Mouse (Mus musculus) midbrain, embryonic 14.5 days (tissue): Measurements from ENCODE around the gene Cd27. TPM values are rescaled to one million over a fixed set of nuclear protein-coding genes. Genes with fewer than 3 reads are reported as not detected.
A peak's percentile ranks its signal among the peaks of the same experiment; 100 is the strongest.
"Not testable (repeated sequence)": the region's sequence is repeated elsewhere in the genome, so short reads cannot be mapped to it uniquely, and the experiment has no call there.

Experiments
- ATAC-seq: fragments of 200-750 bp; cut with Nextera tagmentation; 2 replicates; pipeline ENCODE4 v1.8.0; 2017; ENCODE audit warnings: moderate number of reproducible peaks, moderate library complexity; ENCODE audit not compliant: low FRiP score, low TSS enrichment
- DNase-seq: peaks from one replicate; pipeline ENCODE4 v3.0.0-alpha.2; 2015
- H3K27ac ChIP-seq: fragments of 300-500 bp; sonication (generic); replicated peaks from 2 replicates; pipeline ENCODE4 v1.5.1; 2014; ENCODE audit warnings: mild to moderate bottlenecking, low read depth, low read length, moderate library complexity
- H3K27me3 ChIP-seq: fragments of 300-500 bp; sonication (generic); 2 replicates; pipeline ENCODE4 v1.6.1; 2014; ENCODE audit warnings: low read length, control low read depth, mixed read lengths; ENCODE audit not compliant: control insufficient read depth, insufficient read depth
- H3K36me3 ChIP-seq: fragments of 300-500 bp; sonication (generic); 2 replicates; pipeline ENCODE4 v1.6.1; 2014; ENCODE audit warnings: low read length, control low read depth; ENCODE audit not compliant: control insufficient read depth, insufficient read depth
- H3K4me1 ChIP-seq: fragments of 300-500 bp; sonication (generic); 2 replicates; pipeline ENCODE4 v1.6.1; 2014; ENCODE audit warnings: mild to moderate bottlenecking, antibody characterized with exemption, low read length, control low read depth; ENCODE audit not compliant: control insufficient read depth, insufficient read depth
- H3K4me2 ChIP-seq: fragments of 300-500 bp; sonication (generic); 2 replicates; pipeline ENCODE4 v1.6.1; 2014; ENCODE audit warnings: mild to moderate bottlenecking, low read length, moderate library complexity
- H3K4me3 ChIP-seq: fragments of 300-500 bp; sonication (generic); replicated peaks from 2 replicates; pipeline ENCODE4 v1.5.1; 2014; ENCODE audit warnings: low read depth, low read length
- H3K9ac ChIP-seq: fragments of 300-500 bp; sonication (generic); replicated peaks from 2 replicates; pipeline ENCODE4 v1.6.1; 2014; ENCODE audit warnings: mild to moderate bottlenecking, low read length, moderate library complexity
- H3K9me3 ChIP-seq: fragments of 300-500 bp; sonication (generic); 2 replicates; pipeline ENCODE4 v1.6.1; 2016; ENCODE audit warnings: low read length, control low read depth, mixed read lengths; ENCODE audit not compliant: control insufficient read depth
- WGBS: fragments of 180-500 bp; shearing (Covaris S2); extraction: QIAGEN DNeasy Blood & Tissue Kit; methylation state at CpG from one replicate; pipeline ENCODE4 v1.1.7; 2014; 5-methylcytosine and 5-hydroxymethylcytosine counted together
- polyA plus RNA-seq: library from polyadenylated mRNA; unstranded; fragments of >200 nt; fragmentation: Nextera tagmentation; extraction: Ambion mirVana; gene quantifications from 2 replicates; pipeline ENCODE4 v1.2.1, GENCODE M21; 2014

Cd27 gene
- polyA plus RNA-seq: 1.1 and 1.9 TPM in 2 replicates

DNA sequence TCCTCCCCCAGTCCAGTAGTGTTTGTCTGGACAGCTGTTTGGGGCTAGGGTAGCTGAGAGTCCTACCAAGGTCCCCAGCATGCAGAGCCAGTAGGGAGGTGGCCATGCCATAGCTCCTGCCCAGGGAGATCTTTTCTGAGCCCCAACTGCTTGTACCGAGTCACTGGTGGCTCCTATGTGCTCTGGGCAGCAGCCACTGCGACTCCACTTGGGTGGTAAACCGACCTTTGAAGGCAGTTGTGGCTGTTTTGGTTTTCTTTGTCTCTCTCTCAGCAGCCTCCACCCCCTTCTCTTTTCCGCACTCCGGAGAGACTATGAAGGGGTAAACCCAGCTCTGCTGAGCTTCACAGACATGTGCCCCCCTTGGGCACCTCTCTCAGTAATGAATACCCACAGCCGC lies at the start of gene Cd27:
Cd27 (minus strand) TSS at position 229 of the 400 bp plus-strand sequence.
- Histone ChIP-seq H3K4me2 (no peak within 1 kb of the TSS), H3K9ac (no peak within 1 kb of the TSS), H3K27me3 (no peaks in the 10 kb centered on the region), H3K4me3 (no peak within 1 kb of the TSS), H3K9me3 (no peaks in the 10 kb centered on the region), H3K27ac (no peak within 1 kb of the TSS), H3K36me3 (no peaks in the 10 kb centered on the region), H3K4me1 (peaks cover 2% of the 10 kb centered on the region; the same call in 1 of the 2 replicates)
- 27% methylated on average over 6 of the region's 6 CpGs for WGBS
- DNase-seq: no peak
- ATAC-seq: no peak

DNA sequence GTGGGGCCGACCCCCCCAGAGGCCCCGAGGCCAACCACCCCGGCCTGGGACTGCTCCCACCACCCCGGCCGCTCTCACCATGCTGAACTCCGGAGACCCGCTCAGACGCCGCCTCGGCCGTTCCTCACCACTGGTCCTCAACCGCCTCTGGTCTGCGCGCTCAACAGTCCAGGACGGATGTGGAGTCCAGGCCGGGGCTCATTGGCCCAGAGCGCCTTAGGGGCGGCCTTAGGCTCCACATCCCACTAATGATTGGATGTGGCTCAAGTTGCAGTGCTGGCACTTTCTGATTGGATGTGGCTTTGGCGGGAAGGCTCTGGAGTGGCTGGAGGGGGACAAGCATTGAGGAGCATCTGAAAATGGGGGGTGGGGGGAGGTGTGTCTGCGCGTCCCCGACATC lies 49.1 kb upstream of the Cd27 start, which contains the start of gene Tuba3a:
Tuba3a (minus strand) TSS at position 153 of the 400 bp plus-strand sequence.
- no peak for ATAC-seq
- no peak for DNase-seq
- no peak within 1 kb of the TSS for H3K27ac ChIP-seq
- no peak within 1 kb of the TSS for H3K4me2 ChIP-seq
- no peak within 1 kb of the TSS for H3K9ac ChIP-seq
- no peaks in the 10 kb centered on the region for H3K9me3 ChIP-seq
- H3K27me3 ChIP-seq: no peaks in the 10 kb centered on the region
- no peaks in the 10 kb centered on the region for H3K4me1 ChIP-seq
- no peaks in the 10 kb centered on the region for H3K36me3 ChIP-seq
- no peak within 1 kb of the TSS for H3K4me3 ChIP-seq
- WGBS: 94% methylated on average over 22 of the region's 22 CpGs

- H3K9ac ChIP-seq: no peak overlapping the region
- no peaks in the 10 kb centered on the region for H3K36me3 ChIP-seq
- H3K27me3 ChIP-seq: no peaks in the 10 kb centered on the region
- H3K9me3 ChIP-seq: no peaks in the 10 kb centered on the region
- H3K4me3 ChIP-seq: no peak overlapping the region
- no peak overlapping the region for H3K27ac ChIP-seq
- H3K4me1 ChIP-seq: no peaks in the 10 kb centered on the region
- no peak overlapping the region for H3K4me2 ChIP-seq
- 94% methylated on average over 7 of the region's 7 CpGs for WGBS
- DNase-seq: no peak
- no peak for ATAC-seq
These were observed 47.9 kb upstream of the Cd27 start for GRCm38 (mm10) chr6:125284751-125285150.

- no peak overlapping the region for H3K4me2 ChIP-seq
- no peak overlapping the region for H3K9ac ChIP-seq
- no peaks in the 10 kb centered on the region for H3K4me1 ChIP-seq
- no peak overlapping the region for H3K27ac ChIP-seq
- no peak overlapping the region for H3K4me3 ChIP-seq
- H3K27me3 ChIP-seq: no peaks in the 10 kb centered on the region
- 72% methylated on average over 8 of the region's 8 CpGs for WGBS
- H3K9me3 ChIP-seq: no peaks in the 10 kb centered on the region
- no peak for DNase-seq
- H3K36me3 ChIP-seq: no peaks in the 10 kb centered on the region
- no peak for ATAC-seq
These were observed 47.4 kb upstream of the Cd27 start for GRCm38 (mm10) chr6:125284250-125284649.

GRCm38 (mm10) chr6:125282721-125283120 lies 45.9 kb upstream of the Cd27 start:
- WGBS: 92% methylated on average over 13 of the region's 13 CpGs
- not testable (repeated sequence) for H3K4me2 ChIP-seq, H3K36me3 ChIP-seq, DNase-seq, ATAC-seq, H3K9me3 ChIP-seq, H3K4me3 ChIP-seq, H3K27ac ChIP-seq, H3K4me1 ChIP-seq, H3K9ac ChIP-seq, H3K27me3 ChIP-seq

GRCm38 (mm10) chr6:125279729-125280128 lies 42.9 kb upstream of the Cd27 start:
- Histone ChIP-seq H3K4me3 (no peak overlapping the region), H3K9ac (no peak overlapping the region), H3K27me3 (no peaks in the 10 kb centered on the region), H3K9me3 (no peaks in the 10 kb centered on the region), H3K36me3 (no peaks in the 10 kb centered on the region), H3K4me2 (no peak overlapping the region), H3K27ac (no peak overlapping the region), H3K4me1 (no peaks in the 10 kb centered on the region)
- no peak for ATAC-seq
- DNase-seq: no peak
- 67% methylated on average over 8 of the region's 8 CpGs for WGBS

DNA sequence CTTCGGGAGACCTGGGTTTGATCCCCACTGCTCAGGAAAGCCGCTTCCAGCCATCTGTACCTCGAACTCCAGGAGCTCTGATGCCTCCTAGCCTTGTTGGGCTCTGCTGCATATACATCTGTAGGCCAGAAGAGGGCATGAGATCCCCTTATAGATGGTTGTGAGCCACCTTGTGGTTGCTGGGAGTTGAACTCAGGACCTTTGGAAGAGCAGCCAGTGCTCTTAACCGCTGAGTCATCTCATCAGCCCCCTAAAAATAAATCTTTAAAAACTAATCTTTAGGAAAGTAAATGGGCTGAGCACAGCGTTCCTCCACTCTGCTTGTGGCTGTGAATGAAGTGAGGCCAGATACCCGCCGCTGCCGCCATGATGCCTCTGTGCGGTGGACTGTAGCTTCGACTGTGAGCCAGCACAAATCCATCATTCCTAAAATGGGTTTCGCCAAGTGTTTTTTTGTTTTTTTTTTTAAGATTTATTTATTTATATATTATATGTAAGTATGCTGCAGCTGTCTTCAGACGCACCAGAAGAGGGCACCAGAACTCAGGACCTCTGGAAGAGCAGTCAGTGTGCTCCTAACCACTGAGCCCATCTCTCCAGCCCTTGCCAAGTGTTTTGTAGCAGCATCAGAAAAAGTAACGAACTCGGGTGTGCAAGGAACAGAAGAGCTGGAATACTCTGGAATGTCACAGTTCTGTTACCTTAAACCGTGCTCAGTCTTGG lies 38.2 kb upstream of the Cd27 start:
- Histone ChIP-seq H3K9me3 (no peaks in the 10 kb centered on the region), H3K9ac (no peak overlapping the region), H3K4me3 (no peak overlapping the region), H3K27ac (no peak overlapping the region), H3K36me3 (no peaks in the 10 kb centered on the region), H3K4me1 (no peaks in the 10 kb centered on the region), H3K4me2 (no peak overlapping the region), H3K27me3 (no peaks in the 10 kb centered on the region)
- 66% methylated on average over 15 of the region's 15 CpGs for WGBS
- peak; percentile 65 for DNase-seq
- no peak for ATAC-seq

- no peak for DNase-seq
- Histone ChIP-seq H3K9me3 (no peaks in the 10 kb centered on the region), H3K27me3 (no peaks in the 10 kb centered on the region), H3K4me2 (no peak overlapping the region), H3K9ac (no peak overlapping the region), H3K4me3 (no peak overlapping the region), H3K27ac (no peak overlapping the region), H3K36me3 (no peaks in the 10 kb centered on the region), H3K4me1 (no peaks in the 10 kb centered on the region)
- ATAC-seq: no peak
- WGBS: 78% methylated on average over 10 of the region's 10 CpGs
These were observed 35.5 kb upstream of the Cd27 start for GRCm38 (mm10) chr6:125272228-125272785.
